7 mouse cellular contexts compared by ENCODE assay signal in the genomic region with DNA sequence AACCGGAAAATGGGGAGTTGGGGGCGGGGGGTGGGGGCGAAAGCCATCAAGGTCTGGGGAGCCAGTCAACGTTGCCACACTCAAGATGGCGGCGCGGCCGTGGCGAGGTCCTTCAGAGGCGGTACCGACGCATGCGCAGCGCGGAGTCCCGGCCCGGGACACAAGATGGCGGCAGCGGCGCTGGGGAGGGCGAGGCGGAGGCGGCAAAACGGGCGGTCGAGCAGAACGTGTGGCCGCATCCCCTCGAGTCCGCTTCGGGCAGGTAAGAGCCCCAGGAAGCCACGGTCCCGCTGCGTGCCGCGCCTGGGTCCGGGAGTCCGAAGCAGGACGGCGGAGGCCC. TPM values are rescaled to one million over a fixed set of nuclear protein-coding genes. Genes with fewer than 3 reads are reported as not detected.
A peak's percentile ranks its signal among the peaks of the same experiment; 100 is the strongest.
DNase-seq lines count a peak whose midpoint lies in the region; ATAC-seq lines count a peak whose summit lies in the region.

A gene (plus strand): TSS at position 77 of the 340 bp plus-strand sequence.

- ATAC-seq in embryonic facial prominence, embryonic 11.5 days (replicated peaks; ENCODE audit: insufficient number of reproducible peaks, low FRiP score, low TSS enrichment, low read depth) = peak; percentile 78
- peak; percentile 79 for ATAC-seq in midbrain, embryonic 12.5 days (ENCODE audit: low FRiP score, low read depth)

- H3K27me3 ChIP-seq in embryonic facial prominence, embryonic 11.5 days (ENCODE audit: control insufficient read depth, insufficient read depth, low read length) = no peaks in the 10 kb centered on the region
- no peaks in the 10 kb centered on the region for H3K27me3 ChIP-seq in limb, embryonic 10.5 days (ENCODE audit: low read depth, poor library complexity, severe bottlenecking)
- no peaks in the 10 kb centered on the region for H3K27me3 ChIP-seq in midbrain, embryonic 12.5 days

- no peaks in the 10 kb centered on the region; the same call in 1 of the 2 replicates for H3K36me3 ChIP-seq in embryonic facial prominence, embryonic 11.5 days (replicated peaks; ENCODE audit: control insufficient read depth, insufficient read depth, low read depth, low read length)
- peaks cover 25% of the 10 kb centered on the region for H3K36me3 ChIP-seq in limb, embryonic 10.5 days
- peaks cover 12% of the 10 kb centered on the region for H3K36me3 ChIP-seq in midbrain, embryonic 12.5 days

- peak within 1 kb of the TSS; percentile 100 for H3K9ac ChIP-seq in embryonic facial prominence, embryonic 11.5 days (replicated peaks; ENCODE audit: low read length)
- H3K9ac ChIP-seq in midbrain, embryonic 12.5 days (replicated peaks) = peak within 1 kb of the TSS; percentile 97

- H3K4me2 ChIP-seq in embryonic facial prominence, embryonic 11.5 days (ENCODE audit: low read depth, low read length) = peak within 1 kb of the TSS; percentile 91
- H3K4me2 ChIP-seq in midbrain, embryonic 12.5 days (replicated peaks) = peak within 1 kb of the TSS; percentile 96

- no peaks in the 10 kb centered on the region for H3K9me3 ChIP-seq in embryonic facial prominence, embryonic 11.5 days (replicated peaks; ENCODE audit: control insufficient read depth, low read length)
- no peaks in the 10 kb centered on the region for H3K9me3 ChIP-seq in limb, embryonic 10.5 days (replicated peaks)
- no peaks in the 10 kb centered on the region for H3K9me3 ChIP-seq in midbrain, embryonic 12.5 days

- no peaks in the 10 kb centered on the region for H3K4me1 ChIP-seq in embryonic facial prominence, embryonic 11.5 days (ENCODE audit: control insufficient read depth, insufficient read depth, low read length)
- peaks cover 29% of the 10 kb centered on the region for H3K4me1 ChIP-seq in limb, embryonic 10.5 days
- H3K4me1 ChIP-seq in midbrain, embryonic 12.5 days = peaks cover 32% of the 10 kb centered on the region

- peak within 1 kb of the TSS; percentile 100 for H3K27ac ChIP-seq in embryonic facial prominence, embryonic 11.5 days (replicated peaks; ENCODE audit: low read depth, low read length)
- peak within 1 kb of the TSS; percentile 100 for H3K27ac ChIP-seq in limb, embryonic 10.5 days
- H3K27ac ChIP-seq in midbrain, embryonic 12.5 days (replicated peaks) = peak within 1 kb of the TSS; percentile 99

- DNase-seq in adrenal gland, postnatal 25 days = peak; percentile 94
- DNase-seq in embryonic facial prominence, embryonic 11.5 days (ENCODE audit: low spot score) = peak; percentile 95
- DNase-seq in heart, adult 11 months = peak; percentile 99
- DNase-seq in kidney, adult 18-20 months = peak; percentile 95
- peak; percentile 98 for DNase-seq in limb, embryonic 10.5 days (ENCODE audit: low spot score)
- DNase-seq in skeletal muscle tissue, adult 2 months (ENCODE audit: low read depth, low spot score) = peak; percentile 94

- H3K4me3 ChIP-seq in embryonic facial prominence, embryonic 11.5 days (ENCODE audit: low read depth, low read length) = peak within 1 kb of the TSS; percentile 95
- H3K4me3 ChIP-seq in limb, embryonic 10.5 days = peak within 1 kb of the TSS; percentile 92
- H3K4me3 ChIP-seq in midbrain, embryonic 12.5 days = peak within 1 kb of the TSS; percentile 73

- under 1% methylated on average over 31 of the region's 40 CpGs for WGBS in embryonic facial prominence, embryonic 11.5 days
- WGBS in limb, embryonic 10.5 days = 0% methylated on average over 40 of the region's 40 CpGs
- WGBS in midbrain, embryonic 12.5 days = under 1% methylated on average over 40 of the region's 40 CpGs

RNA-seq across cellular contexts. Expression of the gene that starts here (rescaled TPM):
- 46.6 and 60.9 TPM in 2 replicates for total RNA-seq in adrenal gland, postnatal 25 days (2021)
- polyA plus RNA-seq in embryonic facial prominence, embryonic 11.5 days (2014; fragmentation: Nextera tagmentation; extraction: Ambion mirVana) = 57.1 and 68.6 TPM in 2 replicates
- 73.7 and 86.7 TPM in 2 replicates for polyA plus RNA-seq in limb, embryonic 10.5 days (2016; fragmentation: Nextera tagmentation; extraction: Ambion mirVana)
- 87.0 and 96.9 TPM in 2 replicates for polyA plus RNA-seq in midbrain, embryonic 12.5 days (2016; fragmentation: Nextera tagmentation; extraction: Ambion mirVana)

Comparison
In these comparisons a context has a peak if more than half of its experiments do, and no peak if none do; other contexts are left out.
1. Peak in every context shown above with its lines: DNase-seq, ATAC-seq, H3K4me3 ChIP-seq and H3K27ac ChIP-seq.